Mouse (Mus musculus) kidney, embryonic 14.5 days (tissue): ENCODE measurements at regions not wholly inside any gene's neighbourhood (a gene's known extent, or its start where the extent isn't known, plus 50 kb on each side); places are given as distances from the start of the nearest gene placed in this dataset.

Experiments
- ATAC-seq: fragments of 200-750 bp; cut with Nextera tagmentation; 2 replicates; pipeline ENCODE4 v1.8.0; 2017; ENCODE audit warnings: moderate number of reproducible peaks, mild to moderate bottlenecking, moderate TSS enrichment, moderate library complexity; ENCODE audit not compliant: low FRiP score, low TSS enrichment
- H3K27ac ChIP-seq: fragments of 300-500 bp; sonication (generic); 2 replicates; pipeline ENCODE4 v1.5.1; 2014; ENCODE audit warnings: low read depth, mild to moderate bottlenecking, low read length, moderate library complexity, mixed read lengths
- H3K27me3 ChIP-seq: fragments of 300-500 bp; sonication (generic); 2 replicates; pipeline ENCODE4 v1.6.1; 2014; ENCODE audit warnings: mild to moderate bottlenecking, low read length; ENCODE audit not compliant: control insufficient read depth, insufficient read depth
- H3K36me3 ChIP-seq: fragments of 300-500 bp; sonication (generic); 2 replicates; pipeline ENCODE4 v1.6.1; 2014; ENCODE audit warnings: low read length, mixed read lengths; ENCODE audit not compliant: control insufficient read depth, insufficient read depth
- H3K4me1 ChIP-seq: fragments of 300-500 bp; sonication (generic); 2 replicates; pipeline ENCODE4 v1.6.1; 2014; ENCODE audit warnings: low read length, mixed read lengths; ENCODE audit not compliant: control insufficient read depth, insufficient read depth
- H3K4me2 ChIP-seq: fragments of 300-500 bp; sonication (generic); replicated peaks from 2 replicates; pipeline ENCODE4 v1.6.1; 2014; ENCODE audit warnings: low read depth, mild to moderate bottlenecking, low read length
- H3K4me3 ChIP-seq: fragments of 300-500 bp; sonication (generic); 2 replicates; pipeline ENCODE4 v1.5.1; 2014; ENCODE audit warnings: mild to moderate bottlenecking, low read length
- H3K9ac ChIP-seq: fragments of 300-500 bp; sonication (generic); 2 replicates; pipeline ENCODE4 v1.6.1; 2014; ENCODE audit warnings: low read depth, mild to moderate bottlenecking, low read length, moderate library complexity
- H3K9me3 ChIP-seq: fragments of 300-500 bp; sonication (generic); 2 replicates; pipeline ENCODE4 v1.6.1; 2016; ENCODE audit warnings: low read length; ENCODE audit not compliant: control insufficient read depth
- whole genome bisulfite sequencing: fragments of 180-500 bp; shearing (Covaris S2); extraction: QIAGEN DNeasy Blood & Tissue Kit; methylation state at CpG from one replicate; pipeline ENCODE4 v1.1.7; 2014; 5-methylcytosine and 5-hydroxymethylcytosine counted together

DNA sequence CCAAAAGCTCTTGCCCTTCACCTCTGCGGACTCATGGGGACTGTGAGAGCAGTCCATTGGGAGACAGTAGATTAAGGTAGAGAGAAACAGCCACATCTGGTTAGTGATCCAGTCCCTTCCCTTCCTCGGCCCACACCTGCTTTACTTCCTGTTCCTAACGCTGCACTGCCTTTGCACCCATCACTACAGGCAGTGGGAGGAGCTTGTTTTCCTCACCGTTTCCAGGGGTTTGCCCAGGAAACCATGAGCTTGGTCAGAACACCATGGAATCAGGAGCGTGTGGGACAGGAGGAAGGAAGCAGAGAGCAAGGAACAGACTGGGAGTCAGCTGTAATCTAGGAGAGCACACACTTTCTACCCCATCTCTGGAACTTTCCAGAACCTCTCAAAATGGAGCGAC lies 176.2 kb upstream of the Dapk1 start:
- 83% methylated on average over 6 of the region's 6 CpGs for WGBS
- H3K27me3 ChIP-seq = no peaks in the 10 kb centered on the region
- no peak for ATAC-seq

DNA sequence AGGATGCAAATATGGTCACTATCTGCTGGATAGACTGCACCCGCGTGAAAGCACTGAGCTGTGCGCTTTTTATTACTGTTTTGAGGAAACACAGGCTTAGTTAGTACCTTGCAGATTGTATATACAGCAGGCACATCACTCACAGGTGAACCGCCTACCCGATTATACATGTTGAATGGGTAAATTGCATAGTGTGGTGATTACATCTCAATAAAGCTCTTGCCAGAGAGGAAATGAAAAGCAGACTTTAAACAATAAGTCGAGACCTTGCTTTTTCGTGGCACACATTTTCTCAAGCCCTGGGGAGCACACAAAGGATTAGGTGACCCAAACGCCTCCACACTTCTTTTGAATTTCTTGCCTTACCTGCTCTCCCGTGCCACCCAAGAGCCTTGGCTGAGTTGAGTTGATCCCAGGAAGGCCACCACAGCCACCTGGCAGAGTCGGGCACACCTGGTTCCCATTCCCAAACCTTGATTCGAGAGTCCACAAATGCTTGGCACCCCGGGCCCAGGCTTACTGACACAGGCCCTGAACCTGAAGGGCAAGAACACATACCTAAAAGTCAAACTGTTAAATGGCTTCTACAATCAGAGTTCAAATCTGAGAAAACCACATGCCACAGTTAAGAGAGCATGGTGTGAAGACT lies 175.4 kb upstream of the Dapk1 start:
- no peak overlapping the region for H3K4me2 ChIP-seq
- peaks cover 15% of the 10 kb centered on the region for H3K4me1 ChIP-seq
- H3K27me3 ChIP-seq = no peaks in the 10 kb centered on the region
- no peak overlapping the region for H3K9ac ChIP-seq
- no peak for ATAC-seq
- H3K4me3 ChIP-seq = no peak overlapping the region
- 91% methylated on average over 12 of the region's 12 CpGs for WGBS
- no peaks in the 10 kb centered on the region for H3K9me3 ChIP-seq
- no peak overlapping the region for H3K27ac ChIP-seq
- no peaks in the 10 kb centered on the region for H3K36me3 ChIP-seq

More for the DNA sequence above, 176.2 kb upstream of the Dapk1 start:
- peaks cover 15% of the 10 kb centered on the region for H3K4me1 ChIP-seq
- H3K9me3 ChIP-seq = no peaks in the 10 kb centered on the region
- H3K4me2 ChIP-seq = no peak overlapping the region
- H3K27ac ChIP-seq = no peak overlapping the region
- H3K4me3 ChIP-seq = no peak overlapping the region
- no peaks in the 10 kb centered on the region for H3K36me3 ChIP-seq
- H3K9ac ChIP-seq = no peak overlapping the region

DNA sequence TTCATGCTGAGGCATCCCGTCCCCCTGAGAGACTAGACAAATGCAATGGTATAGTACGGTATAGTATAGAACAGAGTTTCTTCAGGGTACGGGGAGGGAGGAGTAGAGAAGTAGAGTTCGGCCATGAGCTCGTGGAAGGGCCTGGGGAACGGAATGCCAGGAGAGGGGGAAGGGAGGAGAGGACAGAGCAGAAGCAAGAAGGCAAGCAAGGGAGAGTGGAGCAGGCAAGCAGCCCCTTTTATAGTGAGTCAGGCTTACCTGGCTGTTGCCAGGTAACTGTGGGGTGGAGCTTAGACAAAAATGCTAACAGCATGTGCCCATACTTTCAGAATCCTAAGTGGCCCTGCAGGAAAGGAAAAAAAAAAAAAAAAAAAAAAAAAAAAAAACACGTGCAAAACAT lies 174.7 kb upstream of the Dapk1 start:
- Histone ChIP-seq H3K9me3 (no peaks in the 10 kb centered on the region), H3K9ac (peak overlapping the region; percentile 31; the same call in 1 of the 2 replicates), H3K4me1 (peaks cover 15% of the 10 kb centered on the region), H3K36me3 (no peaks in the 10 kb centered on the region), H3K27ac (no peak overlapping the region), H3K4me3 (no peak overlapping the region), H3K4me2 (peak overlapping the region; percentile 31; the same call in 1 of the 2 replicates), H3K27me3 (no peaks in the 10 kb centered on the region)
- 45% methylated on average over 7 of the region's 7 CpGs for WGBS
- no peak for ATAC-seq

DNA sequence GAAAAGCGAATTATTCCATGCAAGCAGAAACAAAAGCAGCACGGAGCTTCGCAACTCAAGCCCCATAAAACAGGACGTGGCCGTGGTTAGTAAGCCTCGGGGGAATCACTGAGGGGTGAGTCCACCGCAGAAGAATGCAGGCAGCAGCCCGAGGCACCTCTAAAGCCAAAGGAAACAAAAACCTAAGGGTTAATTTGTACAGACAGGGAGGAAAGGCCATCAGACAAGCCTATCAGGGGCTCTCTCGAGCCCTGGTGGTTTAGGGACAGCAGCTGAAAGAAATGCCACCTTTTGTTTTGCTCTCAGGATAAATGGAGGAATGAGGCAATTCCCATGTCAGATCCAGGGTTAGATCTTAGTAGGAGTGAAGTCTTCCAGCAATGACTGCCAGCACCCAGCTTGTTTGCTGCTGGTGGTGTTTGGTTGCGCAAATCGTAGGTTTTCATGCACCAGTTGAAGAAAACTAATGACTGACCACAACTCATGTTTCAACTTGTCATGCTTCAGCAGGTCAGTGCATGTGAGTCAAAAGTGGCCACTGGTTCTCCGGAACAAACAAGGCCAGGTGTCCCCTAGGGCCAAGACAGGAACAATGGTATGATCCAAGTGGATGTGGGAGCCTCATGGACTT lies 173.9 kb upstream of the Dapk1 start:
- peaks cover 15% of the 10 kb centered on the region for H3K4me1 ChIP-seq
- H3K9me3 ChIP-seq = no peaks in the 10 kb centered on the region; the same call in 1 of the 2 replicates
- WGBS = 9% methylated on average over 12 of the region's 12 CpGs
- peak overlapping the region; percentile 83 for H3K27ac ChIP-seq
- no peaks in the 10 kb centered on the region for H3K36me3 ChIP-seq
- ATAC-seq = peak; percentile 76
- H3K27me3 ChIP-seq = no peaks in the 10 kb centered on the region
- peak overlapping the region; percentile 4; the same call in 1 of the 2 replicates for H3K4me3 ChIP-seq
- peak overlapping the region; percentile 31 for H3K4me2 ChIP-seq
- peak overlapping the region; percentile 31; the same call in 1 of the 2 replicates for H3K9ac ChIP-seq

DNA sequence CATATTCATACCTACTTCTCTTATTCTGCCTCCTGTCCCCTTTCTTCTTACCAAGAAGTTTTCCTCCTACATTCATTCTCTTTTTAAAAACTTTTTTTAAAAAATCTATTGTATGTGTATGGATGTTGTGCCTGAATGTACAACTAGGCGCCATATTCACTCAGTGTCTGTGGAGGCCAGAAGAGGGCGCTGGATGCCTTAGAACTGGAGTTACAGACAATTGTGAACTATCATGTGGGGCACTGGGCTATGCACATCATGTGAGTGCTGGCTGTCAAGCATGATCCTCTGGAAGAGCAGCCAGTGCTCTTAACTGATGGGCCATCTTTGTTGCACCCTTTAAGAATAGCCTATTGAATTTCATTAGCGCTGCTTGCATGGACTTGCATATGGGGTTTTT lies 172.6 kb upstream of the Dapk1 start:
- H3K4me2 ChIP-seq = no peak overlapping the region
- WGBS = 79% methylated on average over 3 of the region's 3 CpGs
- no peak overlapping the region for H3K27ac ChIP-seq
- no peak overlapping the region for H3K9ac ChIP-seq
- H3K4me1 ChIP-seq = peaks cover 15% of the 10 kb centered on the region
- peaks cover 2% of the 10 kb centered on the region; the same call in 1 of the 2 replicates for H3K9me3 ChIP-seq
- H3K4me3 ChIP-seq = no peak overlapping the region
- no peak for ATAC-seq
- H3K27me3 ChIP-seq = no peaks in the 10 kb centered on the region
- H3K36me3 ChIP-seq = no peaks in the 10 kb centered on the region

DNA sequence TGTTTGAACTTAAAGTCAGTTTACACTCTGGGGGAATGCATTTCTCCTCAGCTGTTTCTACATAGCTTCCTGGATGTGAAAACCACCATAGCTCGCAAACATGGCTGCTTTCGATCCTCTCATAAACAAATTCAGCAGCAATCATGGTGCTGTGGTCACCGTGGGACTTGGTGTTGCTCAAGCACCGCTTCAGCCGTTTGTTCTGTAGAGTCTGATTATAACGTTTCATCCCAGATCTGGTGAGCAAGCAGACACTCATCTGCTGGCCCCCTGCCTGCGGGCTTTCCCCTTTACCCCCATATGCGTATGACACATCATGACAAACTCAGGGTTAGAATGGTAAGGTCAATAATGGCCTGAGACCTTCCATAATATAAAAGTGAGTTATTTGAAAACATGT lies 170.3 kb upstream of the Dapk1 start:
- Histone ChIP-seq H3K27me3 (no peaks in the 10 kb centered on the region), H3K27ac (no peak overlapping the region), H3K4me3 (no peak overlapping the region), H3K4me1 (peaks cover 25% of the 10 kb centered on the region), H3K4me2 (no peak overlapping the region), H3K9ac (no peak overlapping the region), H3K9me3 (peaks cover 2% of the 10 kb centered on the region; the same call in 1 of the 2 replicates), H3K36me3 (no peaks in the 10 kb centered on the region)
- WGBS = 86% methylated on average over 8 of the region's 8 CpGs
- ATAC-seq = no peak

DNA sequence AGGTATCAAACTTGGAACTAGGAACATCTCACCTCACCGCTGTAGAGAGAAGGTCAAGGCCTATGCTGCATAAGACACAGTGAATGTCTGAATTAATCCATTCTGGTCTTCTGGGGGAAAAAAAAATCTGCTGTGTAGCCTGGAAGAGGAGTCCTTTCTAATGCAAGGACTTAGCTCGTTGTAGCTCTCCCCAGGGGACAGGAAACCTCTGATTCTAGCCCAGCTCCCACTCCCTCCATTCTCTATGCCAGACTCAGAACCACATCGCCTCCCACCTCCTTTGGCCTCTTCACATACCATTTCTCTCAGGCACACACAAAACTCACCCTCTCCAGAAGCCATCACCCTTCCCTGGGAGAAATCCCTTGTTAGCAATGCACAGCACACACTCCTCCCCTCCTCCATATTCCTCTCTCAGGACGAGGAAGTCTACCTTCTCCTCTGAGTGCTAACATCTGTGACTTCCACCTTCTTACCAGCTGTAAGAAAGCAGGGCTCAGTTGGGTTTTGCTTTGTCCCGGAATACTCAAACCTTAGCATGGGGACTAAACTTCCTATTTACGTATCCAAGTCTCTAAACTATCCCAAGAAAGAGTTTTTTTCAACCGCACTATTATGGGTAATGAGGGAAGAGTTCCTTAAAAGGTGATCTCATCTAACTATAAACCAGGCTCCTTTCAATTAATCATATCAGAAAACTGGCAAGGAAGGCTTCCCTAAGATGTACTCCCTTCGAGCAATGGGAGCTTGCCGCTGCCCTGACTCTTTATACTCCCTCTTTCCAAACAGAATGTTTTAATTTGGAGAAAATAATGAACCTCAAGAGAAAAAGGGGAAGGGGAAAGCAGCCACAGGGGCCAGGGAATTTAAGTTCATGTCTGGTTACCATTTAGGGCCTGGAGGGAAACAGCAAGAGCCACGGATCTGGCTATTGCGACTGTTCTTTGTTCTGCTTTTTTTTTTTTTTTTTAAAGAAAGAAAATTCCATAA lies 167.2 kb upstream of the Dapk1 start:
- H3K4me3 ChIP-seq = no peak overlapping the region
- ATAC-seq = no peak
- no peaks in the 10 kb centered on the region for H3K27me3 ChIP-seq
- H3K4me2 ChIP-seq = no peak overlapping the region
- H3K27ac ChIP-seq = peak overlapping the region; percentile 71; the same call in 1 of the 2 replicates
- 57% methylated on average over 11 of the region's 11 CpGs for WGBS
- peaks cover 2% of the 10 kb centered on the region; the same call in 1 of the 2 replicates for H3K9me3 ChIP-seq
- H3K36me3 ChIP-seq = no peaks in the 10 kb centered on the region
- H3K4me1 ChIP-seq = peaks cover 11% of the 10 kb centered on the region; the same call in 1 of the 2 replicates
- H3K9ac ChIP-seq = no peak overlapping the region

DNA sequence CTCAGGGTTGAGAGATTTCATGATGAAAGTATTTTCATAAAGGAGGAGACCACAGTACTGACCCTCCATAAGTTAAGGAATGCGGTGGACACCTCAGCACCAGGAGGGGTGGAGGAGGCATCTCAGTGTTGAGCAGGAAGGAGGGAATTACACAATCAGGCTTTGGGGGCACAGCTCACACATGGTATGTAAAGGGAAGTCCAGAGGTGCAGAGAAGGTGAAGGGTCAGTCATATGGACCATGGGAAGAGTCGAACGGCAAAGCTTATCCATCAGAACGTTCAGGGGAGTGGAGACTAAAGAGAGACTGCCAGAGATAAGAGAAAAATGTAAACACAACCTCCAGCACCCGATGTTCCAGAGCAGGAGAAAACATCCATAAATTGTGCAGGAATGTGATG lies 166.4 kb upstream of the Dapk1 start:
- Histone ChIP-seq H3K27ac (peak overlapping the region; percentile 33; the same call in 1 of the 2 replicates), H3K9me3 (peaks cover 2% of the 10 kb centered on the region; the same call in 1 of the 2 replicates), H3K36me3 (no peaks in the 10 kb centered on the region), H3K9ac (no peak overlapping the region), H3K4me3 (no peak overlapping the region), H3K4me1 (peaks cover 14% of the 10 kb centered on the region; the same call in 1 of the 2 replicates), H3K4me2 (no peak overlapping the region), H3K27me3 (no peaks in the 10 kb centered on the region)
- 38% methylated on average over 5 of the region's 5 CpGs for WGBS
- ATAC-seq = peak; percentile 51; the same call in 1 of the 2 replicates
